Comparison of ENCODE assay signal across 28 mouse cellular contexts in the genomic region with DNA sequence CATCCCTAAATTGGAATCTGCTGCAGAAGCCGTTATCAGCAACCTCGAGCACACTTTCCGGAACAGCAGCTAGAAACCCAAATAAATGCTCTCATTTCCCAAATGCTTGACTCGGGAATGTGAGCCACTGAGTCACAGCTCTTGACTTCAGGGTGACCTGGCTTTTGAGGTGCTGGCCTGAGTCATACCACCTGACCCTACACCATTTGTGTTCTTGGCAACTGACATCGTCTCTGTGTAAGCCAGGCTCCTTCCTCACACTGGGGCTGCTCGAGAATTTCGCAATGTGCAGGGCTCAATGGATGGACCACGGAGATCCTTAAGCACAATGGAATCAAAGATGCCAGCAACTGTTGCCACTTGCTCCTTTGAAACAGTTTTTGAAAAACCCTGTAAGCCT. TPM values are rescaled to one million over a fixed set of nuclear protein-coding genes. Genes with fewer than 3 reads are reported as not detected.
DNase-seq lines count a peak whose midpoint lies in the region; ATAC-seq lines count a peak whose summit lies in the region.
"Had no signal": no experiment of that assay in that cellular context is flagged by ENCODE, and none has a peak within 500 bp of the region (broad histone marks: within the 10 kb centered on the region; RNA-seq: fewer than 3 reads in every experiment).

No protein-coding gene starts in this region.

- no peaks in the 10 kb centered on the region for H3K36me3 ChIP-seq in neural tube, embryonic 15.5 days
- H3K36me3 ChIP-seq: heart, embryonic 15.5 days; hindbrain, embryonic 10.5 days; midbrain, embryonic 13.5 days had no signal

- H3K4me2 ChIP-seq in neural tube, embryonic 15.5 days, result no peak overlapping the region
- H3K4me2 ChIP-seq: heart, embryonic 15.5 days; midbrain, embryonic 13.5 days had no signal

- 57% methylated on average over 8 of the region's 8 CpGs for WGBS in neural tube, embryonic 15.5 days

- intact Hi-C loops in gastrocnemius, postnatal 36 days (cut with DNase I), result loop anchor here (1.0 to 10.0 kb wide), 2 partner anchors 106 to 144 kb away; no protein-coding TSS in a partner anchor

- ATAC-seq in neural tube, embryonic 15.5 days (ENCODE audit: low FRiP score), result no peak
- ATAC-seq: forebrain, embryonic 16.5 days; hindbrain, postnatal 0 days; intestine, postnatal 0 days; midbrain, embryonic 13.5 days had no signal

- DNase-seq in 3134 (ENCODE audit: extremely low read depth, insufficient read length, low spot score), result peak; percentile 64
- DNase-seq in Muller cell, postnatal 12 days (ENCODE audit: inconsistent ontology term), result peak; percentile 74
- peak; percentile 81 for DNase-seq in gonadal fat pad, adult 2 months (ENCODE audit: low read depth)
- DNase-seq in lung, postnatal 10 days, result peak; percentile 16
- no peak for DNase-seq in gastrocnemius, postnatal 25 days
- no peak for DNase-seq in right cerebral cortex, postnatal 14 days
- no peak for DNase-seq in gastrocnemius, postnatal 36 days
- DNase-seq: cerebellum, adult 9-10 months; kidney, postnatal 10 days; layer of hippocampus, postnatal 36 days; right cerebral cortex, postnatal 25 days; thymus, postnatal 14 days had no signal

- H3K9me3 ChIP-seq in neural tube, embryonic 15.5 days (replicated peaks), result no peaks in the 10 kb centered on the region
- H3K9me3 ChIP-seq: heart, embryonic 15.5 days; hindbrain, embryonic 10.5 days; midbrain, embryonic 13.5 days had no signal

- no peak overlapping the region for H3K9ac ChIP-seq in neural tube, embryonic 15.5 days (replicated peaks)
- H3K9ac ChIP-seq: heart, embryonic 15.5 days; liver, embryonic 14.5 days; midbrain, embryonic 13.5 days had no signal

- no peaks in the 10 kb centered on the region for H3K27me3 ChIP-seq in neural tube, embryonic 15.5 days (replicated peaks)
- H3K27me3 ChIP-seq: heart, embryonic 15.5 days; midbrain, embryonic 13.5 days had no signal

- no peak overlapping the region for H3K4me3 ChIP-seq in neural tube, embryonic 15.5 days (replicated peaks)
- H3K4me3 ChIP-seq: erythroblast, embryonic 14.5 days; heart, adult 2 months; heart, embryonic 15.5 days; hindbrain, embryonic 10.5 days; layer of hippocampus, adult 2 months; midbrain, embryonic 13.5 days had no signal

- H3K4me1 ChIP-seq in neural tube, embryonic 15.5 days, result peaks cover 15% of the 10 kb centered on the region; the same call in 1 of the 2 replicates

- no peak overlapping the region for H3K27ac ChIP-seq in neural tube, embryonic 15.5 days (replicated peaks)
- H3K27ac ChIP-seq: heart, adult 2 months; heart, embryonic 15.5 days; hindbrain, embryonic 10.5 days; hindbrain, postnatal 0 days; layer of hippocampus, adult 2 months; liver, embryonic 14.5 days; midbrain, embryonic 13.5 days; stomach, postnatal 0 days had no signal

RNA-seq across cellular contexts. Expression of gene Glrp1, which starts 50.9 kb away (rescaled TPM):
- 2.5 and 3.6 TPM in 2 replicates for polyA plus RNA-seq in gonadal fat pad, adult 2 months (2012; rRNA removed)
- polyA plus RNA-seq in neural tube, embryonic 15.5 days (2015; fragmentation: Nextera tagmentation; extraction: Ambion mirVana), result 0.11 TPM in 1 of 2 replicates, not detected in the other
- total RNA-seq in gastrocnemius, postnatal 25 days (2021), result not detected
- not detected for total RNA-seq in gastrocnemius, postnatal 36 days (2021)
- total RNA-seq: hindbrain, postnatal 0 days; layer of hippocampus, adult 2 months; layer of hippocampus, postnatal 36 days; left cerebral cortex, postnatal 14 days; neutrophil, adult 5-6 weeks had no signal
- polyA plus RNA-seq: embryonic facial prominence, embryonic 11.5 days; erythroblast, embryonic 14.5 days; forebrain, embryonic 16.5 days; hindbrain, embryonic 10.5 days; hindbrain, postnatal 0 days; intestine, postnatal 0 days; limb, embryonic 14.5 days; midbrain, embryonic 13.5 days; stomach, postnatal 0 days had no signal

Comparison
In these comparisons a context has a peak if more than half of its experiments do, and no peak if none do; other contexts are left out.
1. DNase-seq: peak in 3134 (single experiment), Muller cell, postnatal 12 days (single experiment), gonadal fat pad, adult 2 months (single experiment) and lung, postnatal 10 days (single experiment); none in gastrocnemius, postnatal 25 days (single experiment), right cerebral cortex, postnatal 14 days (single experiment) and gastrocnemius, postnatal 36 days (0 of 2).